ENCODE assay signal across 13 mouse cellular contexts in the genomic region with DNA sequence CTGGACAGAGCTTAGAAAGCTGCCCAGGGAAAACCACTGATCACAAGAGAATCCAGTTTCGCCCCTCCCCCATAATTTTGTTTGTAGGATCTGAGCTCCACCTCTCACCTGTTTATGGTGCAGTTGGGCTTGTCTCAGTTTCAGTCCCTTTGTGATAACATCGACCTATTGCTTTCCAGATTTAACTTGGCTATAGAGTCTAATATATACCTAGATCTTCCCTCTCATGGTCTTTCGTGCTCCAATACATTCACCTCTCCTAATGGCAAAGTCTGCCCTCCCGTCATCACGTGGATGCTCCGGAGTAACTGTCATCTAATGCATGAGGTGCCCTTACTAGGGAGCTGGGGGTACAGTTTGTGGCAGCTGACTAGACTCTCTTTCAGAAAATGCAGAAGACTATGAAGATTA. TPM values are rescaled to one million over a fixed set of nuclear protein-coding genes. Genes with fewer than 3 reads are reported as not detected.
DNase-seq lines count a peak whose midpoint lies in the region; ATAC-seq and TF ChIP-seq lines count a peak whose summit lies in the region.
"Had no signal": no experiment of that assay in that cellular context is flagged by ENCODE, and none has a peak within 500 bp of the region (broad histone marks: within the 10 kb centered on the region; RNA-seq: fewer than 3 reads in every experiment).

No protein-coding gene starts in this region.

- no peak for TF ChIP-seq POLR2A in brain, embryonic 14.5 days (IDR thresholded peaks at IDR 0.05; ENCODE audit: borderline replicate concordance, extremely low read depth, insufficient read depth, insufficient read length, poor library complexity, severe bottlenecking)

- no peaks in the 10 kb centered on the region for H3K9me3 ChIP-seq in forebrain, embryonic 13.5 days (replicated peaks)
- no peaks in the 10 kb centered on the region for H3K9me3 ChIP-seq in forebrain, embryonic 10.5 days
- no peaks in the 10 kb centered on the region for H3K9me3 ChIP-seq in midbrain, embryonic 12.5 days
- H3K9me3 ChIP-seq: embryonic facial prominence, embryonic 12.5 days; limb, embryonic 13.5 days had no signal

- peaks cover 29% of the 10 kb centered on the region for H3K27me3 ChIP-seq in forebrain, embryonic 13.5 days
- peaks cover 62% of the 10 kb centered on the region for H3K27me3 ChIP-seq in forebrain, embryonic 10.5 days (ENCODE audit: poor library complexity, severe bottlenecking)
- peaks cover 34% of the 10 kb centered on the region for H3K27me3 ChIP-seq in midbrain, embryonic 12.5 days

- H3K9ac ChIP-seq in forebrain, embryonic 13.5 days = peak overlapping the region; percentile 75; the same call in 1 of the 2 replicates
- H3K9ac ChIP-seq in midbrain, embryonic 12.5 days (replicated peaks) = no peak overlapping the region
- H3K9ac ChIP-seq: embryonic facial prominence, embryonic 12.5 days had no signal

- H3K4me1 ChIP-seq in forebrain, embryonic 13.5 days = peaks cover 40% of the 10 kb centered on the region
- peaks cover 24% of the 10 kb centered on the region for H3K4me1 ChIP-seq in forebrain, embryonic 10.5 days
- H3K4me1 ChIP-seq in midbrain, embryonic 12.5 days = peaks cover 15% of the 10 kb centered on the region

- TF ChIP-seq CTCF in brain, embryonic 14.5 days (IDR thresholded peaks at IDR 0.05; ENCODE audit: borderline replicate concordance, extremely low read depth, insufficient read depth, insufficient read length) = no peak

- no peaks in the 10 kb centered on the region for H3K36me3 ChIP-seq in forebrain, embryonic 13.5 days (ENCODE audit: poor library complexity, severe bottlenecking)
- H3K36me3 ChIP-seq in forebrain, embryonic 10.5 days (replicated peaks) = no peaks in the 10 kb centered on the region
- no peaks in the 10 kb centered on the region for H3K36me3 ChIP-seq in midbrain, embryonic 12.5 days
- H3K36me3 ChIP-seq: embryonic facial prominence, embryonic 12.5 days; limb, embryonic 13.5 days had no signal

- peak overlapping the region; percentile 44 for H3K27ac ChIP-seq in forebrain, embryonic 13.5 days
- H3K27ac ChIP-seq in forebrain, embryonic 10.5 days = no peak overlapping the region
- H3K27ac ChIP-seq in midbrain, embryonic 12.5 days (replicated peaks) = 0 out of 2 replicates have a peak overlapping the region, but pooled peaks have one; percentile 15
- H3K27ac ChIP-seq: embryonic facial prominence, embryonic 12.5 days; limb, embryonic 13.5 days had no signal

- WGBS in forebrain, embryonic 13.5 days = 41% methylated on average over 6 of the region's 6 CpGs
- WGBS in forebrain, embryonic 10.5 days = 57% methylated on average over 6 of the region's 6 CpGs
- WGBS in midbrain, embryonic 12.5 days = 58% methylated on average over 6 of the region's 6 CpGs

- peak overlapping the region; percentile 49 for H3K4me3 ChIP-seq in forebrain, embryonic 13.5 days
- no peak overlapping the region for H3K4me3 ChIP-seq in forebrain, embryonic 10.5 days
- H3K4me3 ChIP-seq in midbrain, embryonic 12.5 days = peak overlapping the region; percentile 54

- peak overlapping the region; percentile 76 for H3K4me2 ChIP-seq in forebrain, embryonic 13.5 days
- peak overlapping the region; percentile 83 for H3K4me2 ChIP-seq in midbrain, embryonic 12.5 days (replicated peaks)

- ATAC-seq in forebrain, embryonic 13.5 days = 0 out of 2 replicates have a peak, but pooled peaks have one; percentile 4
- no peak for ATAC-seq in midbrain, embryonic 12.5 days (ENCODE audit: low FRiP score, low read depth)
- ATAC-seq in inflammation-experienced regulatory T-cells, adult 6 months = no peak

- DNase-seq in forebrain, embryonic 10.5 days (ENCODE audit: extremely low spot score, low spot score) = no peak
- DNase-seq in brain, embryonic 14.5 days (ENCODE audit: low read depth) = peak; percentile 55
- peak; percentile 58 to 65 for DNase-seq in cerebellum, postnatal 25 days
- DNase-seq in testis, postnatal 10 days (ENCODE audit: low spot score) = no peak
- no peak for DNase-seq in yolk sac, embryonic 10.5 days (ENCODE audit: low spot score)
- DNase-seq: B cell, adult 2 months; gastrocnemius, postnatal 10 days; lung, postnatal 14 days had no signal

RNA-seq across cellular contexts. Expression of gene Chl1, which starts 2.5 kb away (rescaled TPM):
- polyA plus RNA-seq in forebrain, embryonic 13.5 days (2015; fragmentation: Nextera tagmentation; extraction: Ambion mirVana) = 41.2 and 42.4 TPM in 2 replicates
- 0.33 and 1.6 TPM in 2 replicates for polyA plus RNA-seq in forebrain, embryonic 10.5 days (2016; fragmentation: Nextera tagmentation; extraction: Ambion mirVana)
- 63.5 and 104 TPM in 2 replicates for polyA plus RNA-seq in brain, embryonic 14.5 days (2012; rRNA removed)
- 22.2 and 30.4 TPM in 2 replicates for polyA plus RNA-seq in midbrain, embryonic 12.5 days (2016; fragmentation: Nextera tagmentation; extraction: Ambion mirVana)
- under 1 TPM in 1 of 3 experiments, not detected in 2; 0.30 TPM for polyA plus RNA-seq in inflammation-experienced regulatory T-cells, adult 6 months (2017; shearing (Covaris generic))

Comparison
In these comparisons a context has a peak if more than half of its experiments do, and no peak if none do; other contexts are left out.
1. DNase-seq: peak in brain, embryonic 14.5 days (single experiment) and cerebellum, postnatal 25 days (2 of 2); none in forebrain, embryonic 10.5 days (single experiment), testis, postnatal 10 days (single experiment) and yolk sac, embryonic 10.5 days (single experiment).